Mouse (Mus musculus) stomach, postnatal 0 days (tissue): ENCODE results near the gene Mgarp.

Source experiments
- CTCF ChIP-seq: IDR thresholded peaks from 2 replicates; pipeline ENCODE4 v1.5.1; 2016; ENCODE audit warnings: antibody characterized with exemption, low read depth, mild to moderate bottlenecking, moderate library complexity
- EP300 ChIP-seq: optimal IDR thresholded peaks from 2 replicates; pipeline ENCODE3; 2016; ENCODE audit warnings: antibody characterized with exemption

DNA sequence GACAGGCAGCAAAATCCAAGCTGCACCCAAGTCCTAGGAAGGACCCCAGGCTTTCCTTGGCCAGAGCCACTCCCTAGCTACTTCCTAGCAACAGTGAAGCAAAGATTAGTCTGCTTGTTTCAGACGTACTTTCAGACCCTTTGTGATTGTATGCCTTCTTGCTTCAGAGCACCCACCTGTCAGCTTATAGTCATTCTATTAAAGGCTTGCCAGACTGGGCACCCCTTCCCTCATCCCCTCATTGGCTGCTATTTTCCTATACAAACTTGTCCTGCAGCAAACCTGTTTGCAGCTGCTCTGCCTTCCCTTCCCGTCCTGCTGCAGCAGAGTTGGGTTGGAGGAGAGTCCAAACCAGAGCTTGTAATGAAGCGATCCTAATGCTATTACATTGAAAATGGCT, 2.1 kb upstream of the Mgarp start:
- no peak for TF ChIP-seq CTCF
- no peak for TF ChIP-seq EP300
